Mouse (Mus musculus) limb, embryonic 15.5 days (tissue): ENCODE data around the gene Tpbg. TPM values are rescaled to one million over a fixed set of nuclear protein-coding genes. Genes with fewer than 3 reads are reported as not detected.
"Not testable (repeated sequence)": the region's sequence is repeated elsewhere in the genome, so short reads cannot be mapped to it uniquely, and the experiment has no call there.

Experiments used
- ATAC-seq: fragments of 200-750 bp; cut with Nextera tagmentation; 2 replicates; pipeline ENCODE4 v1.8.0; 2017; ENCODE audit warnings: low read depth, moderate TSS enrichment; ENCODE audit not compliant: insufficient number of reproducible peaks, low FRiP score, low TSS enrichment
- H3K27ac ChIP-seq: fragments of 300-500 bp; sonication (generic); 2 replicates; pipeline ENCODE4 v1.5.1; 2015; ENCODE audit warnings: moderate library complexity, mild to moderate bottlenecking, inconsistent platforms
- H3K27me3 ChIP-seq: fragments of 300-500 bp; sonication (generic); 2 replicates; pipeline ENCODE4 v1.6.1; 2015; ENCODE audit warnings: inconsistent platforms
- H3K36me3 ChIP-seq: fragments of 300-500 bp; sonication (generic); 2 replicates; pipeline ENCODE4 v1.6.1; 2015; ENCODE audit warnings: inconsistent platforms
- H3K4me1 ChIP-seq: fragments of 300-500 bp; sonication (generic); 2 replicates; pipeline ENCODE4 v1.6.1; 2015; ENCODE audit warnings: inconsistent platforms
- H3K4me2 ChIP-seq: fragments of 300-500 bp; sonication (generic); 2 replicates; pipeline ENCODE4 v1.6.1; 2015; ENCODE audit warnings: mild to moderate bottlenecking, inconsistent platforms
- H3K4me3 ChIP-seq: fragments of 300-500 bp; sonication (generic); 2 replicates; pipeline ENCODE4 v1.5.1; 2015; ENCODE audit warnings: mild to moderate bottlenecking, inconsistent platforms
- H3K9ac ChIP-seq: fragments of 300-500 bp; sonication (generic); 2 replicates; pipeline ENCODE4 v1.6.1; 2015; ENCODE audit warnings: inconsistent platforms
- H3K9me3 ChIP-seq: fragments of 300-500 bp; sonication (generic); 2 replicates; pipeline ENCODE4 v1.6.1; 2016; ENCODE audit warnings: inconsistent platforms
- WGBS: fragments of 180-500 bp; shearing (Covaris S2); methylation state at CpG from one replicate; pipeline ENCODE4 v1.1.7; 2015; 5-methylcytosine and 5-hydroxymethylcytosine counted together
- polyA plus RNA-seq: library from polyadenylated mRNA; unstranded; fragments of >200 nt; fragmentation: Nextera tagmentation; extraction: Ambion mirVana; gene quantifications from 2 replicates; pipeline ENCODE4 v1.2.1, GENCODE M21; 2015

Tpbg gene
- 16.5 and 20.8 TPM in 2 replicates for polyA plus RNA-seq

DNA sequence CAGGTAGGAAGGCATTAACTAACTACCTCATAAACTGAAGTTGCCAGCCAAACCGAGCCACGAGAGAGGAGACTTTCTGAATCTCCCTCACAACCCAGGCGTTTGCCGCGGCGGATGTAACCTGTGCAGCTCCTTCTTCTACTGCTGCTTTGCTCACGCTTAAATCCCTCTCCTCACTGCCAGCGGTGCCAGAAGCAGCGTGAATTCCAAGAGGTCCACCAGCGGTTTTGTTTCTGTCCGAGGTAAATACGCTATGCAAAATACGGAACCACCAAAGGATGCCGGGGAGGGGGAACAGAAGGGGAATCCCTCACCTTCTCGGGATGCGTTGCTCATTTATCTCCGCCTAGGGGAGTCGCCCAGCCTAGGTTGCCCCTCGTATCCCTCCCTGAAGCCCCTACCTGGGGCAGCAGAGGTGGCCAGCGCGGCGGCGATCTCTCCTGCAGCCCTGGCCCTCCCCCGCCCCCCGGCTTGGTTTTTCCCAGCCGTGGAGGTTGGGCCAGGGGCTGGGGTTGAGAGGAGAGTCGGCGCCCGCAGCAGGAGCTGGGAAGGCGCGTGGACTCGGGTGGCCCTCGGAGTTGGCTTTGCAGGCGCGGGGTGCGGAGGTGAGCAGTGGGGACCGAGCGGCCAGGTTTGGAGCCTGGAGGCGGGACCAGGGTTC is at the start of gene Tpbg:
TSS of gene Tpbg (plus strand) at position 30 of the 661 bp plus-strand sequence.
- Histone ChIP-seq H3K27ac (peak within 1 kb of the TSS; percentile 80), H3K9me3 (no peaks in the 10 kb centered on the region), H3K4me1 (peaks cover 14% of the 10 kb centered on the region), H3K27me3 (no peaks in the 10 kb centered on the region), H3K4me2 (peak within 1 kb of the TSS; percentile 93), H3K36me3 (no peaks in the 10 kb centered on the region), H3K4me3 (peak within 1 kb of the TSS; percentile 72), H3K9ac (peak within 1 kb of the TSS; percentile 29)
- WGBS, result under 1% methylated on average over 39 of the region's 39 CpGs
- ATAC-seq, result peak; percentile 77

DNA sequence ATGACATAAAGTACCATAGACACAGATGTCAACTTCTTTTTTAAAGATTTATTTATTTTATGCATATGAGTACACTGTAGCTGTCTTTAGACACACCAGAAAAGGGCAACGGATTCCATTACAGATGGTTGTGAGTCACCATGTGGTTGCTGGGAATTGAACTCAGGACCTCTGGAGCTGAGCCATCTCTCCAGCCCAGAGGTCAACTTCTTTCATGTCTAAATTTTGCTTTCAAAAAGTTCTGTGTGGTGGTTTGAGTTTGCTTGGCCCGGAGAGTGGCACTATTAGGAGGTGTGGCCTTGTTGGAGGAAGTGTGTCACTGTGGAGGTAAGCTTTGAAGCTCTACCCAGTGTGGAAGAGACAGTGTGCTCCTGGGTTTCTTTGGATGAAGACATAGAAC is 40.2 kb upstream of the Tpbg start:
- H3K9me3 ChIP-seq, H3K27ac ChIP-seq, H3K36me3 ChIP-seq, H3K27me3 ChIP-seq, H3K9ac ChIP-seq, H3K4me2 ChIP-seq, H3K4me3 ChIP-seq, ATAC-seq, H3K4me1 ChIP-seq: not testable (repeated sequence)
- 71% methylated on average over 2 of the region's 2 CpGs for WGBS

DNA sequence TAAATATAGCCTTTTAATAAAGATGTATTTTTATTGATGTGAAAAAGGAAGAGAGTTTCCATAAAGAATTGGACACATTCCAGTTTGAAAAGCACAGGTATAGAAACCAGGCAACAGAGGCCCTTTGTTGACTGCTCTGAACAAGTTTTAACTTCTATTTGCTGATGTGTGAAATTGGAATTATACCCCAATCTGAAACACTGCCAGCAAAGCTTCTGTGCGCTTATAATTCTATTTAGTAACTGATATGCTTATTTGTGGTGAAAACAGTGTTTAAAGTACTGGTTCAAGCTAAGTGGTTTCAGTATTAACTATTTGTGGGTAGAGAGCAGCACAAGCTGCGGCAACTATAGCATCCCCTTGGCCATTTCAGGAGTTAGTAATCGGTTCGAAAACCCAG is 39.6 kb upstream of the Tpbg start:
- Histone ChIP-seq H3K27ac (no peak overlapping the region), H3K27me3 (no peaks in the 10 kb centered on the region), H3K4me2 (no peak overlapping the region), H3K9me3 (no peaks in the 10 kb centered on the region), H3K4me1 (peaks cover 4% of the 10 kb centered on the region; the same call in 1 of the 2 replicates), H3K4me3 (no peak overlapping the region), H3K36me3 (no peaks in the 10 kb centered on the region), H3K9ac (no peak overlapping the region)
- no peak for ATAC-seq
- WGBS, result 78% methylated on average over 4 of the region's 4 CpGs

DNA sequence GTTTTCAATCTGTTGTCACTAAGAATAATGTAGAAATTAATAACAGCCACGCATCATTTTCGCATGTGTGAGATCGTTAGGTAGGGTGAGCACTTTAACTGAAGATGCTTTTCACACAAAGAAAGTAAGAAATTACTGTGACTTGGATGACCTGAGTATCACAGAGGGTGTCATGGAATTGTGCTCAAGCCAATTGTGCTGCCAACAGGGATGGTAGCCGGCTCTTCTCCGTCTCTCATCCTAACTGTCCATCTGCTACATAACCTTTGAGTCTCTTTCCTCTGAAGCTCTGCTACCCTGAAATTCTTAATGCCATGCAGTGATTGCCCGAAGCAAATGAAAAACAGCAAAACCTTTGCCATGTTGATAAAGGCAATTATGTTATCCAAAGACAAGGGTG is 35.8 kb upstream of the Tpbg start:
- H3K36me3 ChIP-seq, result no peaks in the 10 kb centered on the region
- H3K27me3 ChIP-seq, result no peaks in the 10 kb centered on the region
- H3K9me3 ChIP-seq, result no peaks in the 10 kb centered on the region
- H3K4me3 ChIP-seq, result no peak overlapping the region
- 84% methylated on average over 6 of the region's 6 CpGs for whole genome bisulfite sequencing
- no peak for ATAC-seq
- no peak overlapping the region for H3K27ac ChIP-seq
- no peak overlapping the region for H3K4me2 ChIP-seq
- H3K4me1 ChIP-seq, result no peaks in the 10 kb centered on the region
- H3K9ac ChIP-seq, result no peak overlapping the region

DNA sequence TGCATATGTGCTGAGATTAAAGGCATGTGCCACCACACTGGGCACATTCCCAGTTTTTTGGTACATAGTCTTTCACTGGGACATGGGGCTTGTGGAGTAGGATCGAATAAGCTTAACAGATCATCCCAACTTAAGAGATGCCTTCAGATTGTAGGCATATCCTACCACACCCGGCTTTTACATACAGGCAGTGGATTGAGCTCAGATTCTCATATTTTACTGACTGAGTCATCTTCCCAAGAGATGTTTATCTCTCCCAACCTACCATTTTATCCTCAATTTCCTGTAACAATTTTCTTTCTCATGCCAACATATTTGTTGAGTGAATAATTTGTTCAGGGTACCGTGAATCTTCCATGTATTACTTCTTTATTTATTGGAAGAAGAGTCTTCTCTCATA is 32.9 kb upstream of the Tpbg start:
- Histone ChIP-seq H3K36me3 (no peaks in the 10 kb centered on the region), H3K9ac (no peak overlapping the region), H3K4me2 (no peak overlapping the region), H3K4me1 (no peaks in the 10 kb centered on the region), H3K27ac (no peak overlapping the region), H3K27me3 (no peaks in the 10 kb centered on the region), H3K9me3 (no peaks in the 10 kb centered on the region), H3K4me3 (no peak overlapping the region)
- ATAC-seq, result no peak
- WGBS, result 66% methylated on average over 3 of the region's 3 CpGs

DNA sequence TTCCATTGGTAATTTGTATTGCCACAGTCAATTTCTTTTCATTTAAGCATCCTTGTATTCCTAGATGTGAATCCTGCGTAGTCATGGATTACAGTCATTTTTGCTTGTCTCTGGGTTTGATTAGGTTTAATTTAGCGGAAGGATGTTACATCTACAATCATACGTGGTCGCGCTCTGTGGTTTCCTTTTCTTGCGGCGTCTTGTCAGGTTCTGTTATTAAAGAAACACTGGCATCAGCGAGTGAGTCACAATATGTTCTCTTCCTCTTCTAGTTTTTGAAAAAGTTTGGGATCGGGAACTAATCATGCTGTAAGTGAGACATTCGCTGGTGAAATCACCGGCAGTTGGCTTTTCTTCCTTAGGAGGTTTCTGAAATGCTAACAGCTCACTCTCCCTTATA is 21.4 kb upstream of the Tpbg start:
- H3K27ac ChIP-seq, result no peak overlapping the region
- H3K4me1 ChIP-seq, result no peaks in the 10 kb centered on the region
- no peak overlapping the region for H3K4me2 ChIP-seq
- no peak for ATAC-seq
- no peak overlapping the region for H3K9ac ChIP-seq
- H3K9me3 ChIP-seq, result no peaks in the 10 kb centered on the region
- H3K36me3 ChIP-seq, result no peaks in the 10 kb centered on the region
- H3K4me3 ChIP-seq, result no peak overlapping the region
- H3K27me3 ChIP-seq, result no peaks in the 10 kb centered on the region
- WGBS, result 82% methylated on average over 11 of the region's 11 CpGs

DNA sequence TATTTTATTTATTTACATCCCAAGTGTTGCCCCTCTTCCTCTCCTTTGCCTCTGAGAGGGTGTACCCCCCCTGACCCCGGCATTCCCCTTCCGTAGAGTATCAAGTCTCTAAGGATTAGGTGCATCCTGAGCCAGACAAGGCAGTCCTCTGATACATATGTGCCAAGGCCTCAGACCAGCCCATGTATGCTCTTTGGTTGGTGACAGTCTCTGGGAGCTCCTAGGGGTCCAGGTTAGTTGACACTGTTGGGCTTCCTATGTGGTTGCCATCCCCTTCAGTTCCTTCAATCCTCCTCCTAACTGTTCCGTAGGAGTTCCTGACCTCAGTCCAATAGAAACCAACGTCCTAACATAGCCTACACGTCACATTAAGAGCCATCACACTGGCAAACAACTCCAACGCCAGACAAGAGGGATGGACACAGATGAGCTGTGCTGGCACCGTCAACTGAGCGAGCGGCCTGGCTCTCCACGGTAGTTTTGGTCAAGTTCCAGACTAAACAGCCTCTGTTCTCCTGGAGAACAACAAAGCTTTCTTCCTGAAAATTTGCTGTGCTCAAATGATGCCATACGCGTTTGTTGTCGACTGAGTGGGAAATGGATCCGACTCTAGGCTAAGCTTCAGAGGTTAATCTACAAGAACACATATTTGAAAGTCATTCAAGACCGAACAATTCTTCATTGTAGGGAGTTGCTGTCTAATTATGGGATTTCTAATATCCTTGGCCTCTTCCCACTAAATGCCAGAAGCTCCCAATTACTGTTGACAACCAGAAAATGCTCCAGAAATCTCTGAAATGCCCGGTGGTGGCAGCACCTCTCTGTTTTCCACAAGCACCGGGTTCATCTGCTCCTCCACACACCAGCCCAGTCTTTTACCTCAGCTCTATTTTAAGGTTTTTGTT is 6.4 kb upstream of the Tpbg start:
- no peaks in the 10 kb centered on the region for H3K4me1 ChIP-seq
- ATAC-seq, result no peak
- no peak overlapping the region for H3K4me2 ChIP-seq
- no peak overlapping the region for H3K27ac ChIP-seq
- H3K36me3 ChIP-seq, result no peaks in the 10 kb centered on the region
- H3K4me3 ChIP-seq, result no peak overlapping the region
- no peak overlapping the region for H3K9ac ChIP-seq
- no peaks in the 10 kb centered on the region for H3K9me3 ChIP-seq
- no peaks in the 10 kb centered on the region for H3K27me3 ChIP-seq
- WGBS, result 84% methylated on average over 17 of the region's 17 CpGs

DNA sequence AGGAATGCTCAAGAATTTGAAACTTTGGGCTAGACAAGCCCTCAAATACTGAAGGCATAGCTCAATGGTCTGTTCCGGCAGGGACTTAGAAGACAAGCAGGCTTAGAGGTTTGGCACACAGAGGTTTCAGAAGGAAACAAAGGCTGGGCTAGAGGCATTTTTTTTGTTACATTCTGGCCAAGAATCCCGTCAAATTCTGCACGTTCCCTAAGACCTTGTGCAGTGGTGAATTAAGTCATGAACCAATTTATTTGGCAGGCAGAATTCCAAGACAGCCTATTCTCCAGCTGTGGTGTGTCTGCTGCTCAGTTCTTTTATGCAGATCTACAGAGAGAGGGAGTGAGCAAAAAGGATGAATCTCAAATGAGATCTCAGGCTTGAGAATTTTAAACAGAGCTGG is 2.6 kb upstream of the Tpbg start:
- H3K27me3 ChIP-seq, result no peaks in the 10 kb centered on the region
- no peaks in the 10 kb centered on the region for H3K9me3 ChIP-seq
- H3K4me3 ChIP-seq, result no peak overlapping the region
- H3K9ac ChIP-seq, result no peak overlapping the region
- peaks cover 14% of the 10 kb centered on the region for H3K4me1 ChIP-seq
- H3K36me3 ChIP-seq, result no peaks in the 10 kb centered on the region
- no peak for ATAC-seq
- H3K4me2 ChIP-seq, result no peak overlapping the region
- H3K27ac ChIP-seq, result no peak overlapping the region
- WGBS, result 36% methylated on average over 3 of the region's 3 CpGs

DNA sequence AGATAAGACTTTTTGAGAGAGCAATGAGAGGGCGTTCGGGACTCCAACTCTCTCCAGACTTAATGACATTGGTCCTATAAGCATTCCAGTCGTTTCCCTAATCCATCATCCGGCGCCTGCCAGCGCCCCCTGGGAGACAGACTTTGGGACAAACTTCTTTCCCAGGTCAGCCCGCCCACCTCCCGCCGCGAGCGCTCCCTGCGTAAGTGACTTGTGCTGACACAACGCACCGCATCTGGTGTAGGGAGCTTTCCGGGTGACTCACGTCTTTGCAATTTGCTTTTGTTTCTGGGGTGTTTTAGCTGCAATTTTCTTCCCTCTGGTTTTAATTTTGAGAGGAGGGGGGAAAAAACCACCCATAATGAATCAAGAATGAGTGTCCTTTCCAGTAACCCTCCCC is 289 bp upstream of the Tpbg start:
- Histone ChIP-seq H3K9ac (no peak overlapping the region), H3K36me3 (no peaks in the 10 kb centered on the region), H3K27me3 (no peaks in the 10 kb centered on the region), H3K4me3 (peak overlapping the region; percentile 72), H3K4me1 (peaks cover 14% of the 10 kb centered on the region), H3K9me3 (no peaks in the 10 kb centered on the region), H3K27ac (peak overlapping the region; percentile 80), H3K4me2 (peak overlapping the region; percentile 93)
- under 1% methylated on average over 16 of the region's 16 CpGs for WGBS
- no peak for ATAC-seq

DNA sequence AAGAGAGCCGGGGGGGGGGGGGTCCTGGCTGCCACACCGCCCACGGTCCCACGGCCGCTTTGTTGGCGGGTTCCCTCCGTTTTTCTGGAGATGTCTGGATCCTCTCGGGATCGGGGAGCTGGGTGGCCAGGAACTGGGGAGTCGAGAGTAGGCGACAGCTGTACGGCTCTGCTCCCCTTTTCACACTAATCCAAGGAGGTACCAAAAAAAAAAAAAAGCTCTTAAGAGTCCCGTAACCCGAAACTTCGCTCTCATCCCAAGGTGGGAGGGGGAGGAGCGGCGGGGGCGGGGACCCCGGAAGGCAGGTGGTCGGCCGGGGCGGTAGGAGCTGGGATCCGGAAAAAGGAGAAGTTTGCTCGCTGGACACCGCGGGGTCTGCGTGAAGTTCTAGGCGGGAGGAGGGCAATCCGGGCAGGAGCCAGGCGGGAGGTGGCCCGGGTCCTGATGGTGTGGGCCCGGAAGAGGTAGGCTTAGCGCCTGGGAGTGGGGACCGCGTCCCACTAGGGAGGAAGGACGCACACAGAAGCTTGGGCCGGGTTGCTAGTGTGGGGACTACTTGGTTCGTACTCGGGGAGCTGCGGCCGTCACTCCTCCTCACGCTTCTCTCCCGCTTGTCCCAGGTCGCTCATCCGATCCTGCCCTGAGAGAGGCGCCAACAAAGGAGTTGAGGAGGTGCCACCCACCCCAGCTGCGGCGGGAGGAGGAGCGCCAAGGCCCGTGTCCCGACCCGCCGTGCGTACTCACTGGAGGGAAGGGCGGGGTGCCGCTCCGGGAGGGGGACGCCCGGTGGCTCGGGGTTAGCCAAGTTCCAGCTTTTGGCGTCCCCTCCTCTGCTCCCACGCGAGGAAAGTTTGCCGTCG is 1.1 kb downstream of the Tpbg start:
- peak overlapping the region; percentile 72 for H3K4me3 ChIP-seq
- no peaks in the 10 kb centered on the region for H3K9me3 ChIP-seq
- H3K9ac ChIP-seq, result peak overlapping the region; percentile 29
- peaks cover 14% of the 10 kb centered on the region for H3K4me1 ChIP-seq
- peak overlapping the region; percentile 93 for H3K4me2 ChIP-seq
- peaks cover 4% of the 10 kb centered on the region; the same call in 1 of the 2 replicates for H3K36me3 ChIP-seq
- no peaks in the 10 kb centered on the region for H3K27me3 ChIP-seq
- ATAC-seq, result peak; percentile 70
- H3K27ac ChIP-seq, result peak overlapping the region; percentile 80
- under 1% methylated on average over 63 of the region's 65 CpGs for WGBS

DNA sequence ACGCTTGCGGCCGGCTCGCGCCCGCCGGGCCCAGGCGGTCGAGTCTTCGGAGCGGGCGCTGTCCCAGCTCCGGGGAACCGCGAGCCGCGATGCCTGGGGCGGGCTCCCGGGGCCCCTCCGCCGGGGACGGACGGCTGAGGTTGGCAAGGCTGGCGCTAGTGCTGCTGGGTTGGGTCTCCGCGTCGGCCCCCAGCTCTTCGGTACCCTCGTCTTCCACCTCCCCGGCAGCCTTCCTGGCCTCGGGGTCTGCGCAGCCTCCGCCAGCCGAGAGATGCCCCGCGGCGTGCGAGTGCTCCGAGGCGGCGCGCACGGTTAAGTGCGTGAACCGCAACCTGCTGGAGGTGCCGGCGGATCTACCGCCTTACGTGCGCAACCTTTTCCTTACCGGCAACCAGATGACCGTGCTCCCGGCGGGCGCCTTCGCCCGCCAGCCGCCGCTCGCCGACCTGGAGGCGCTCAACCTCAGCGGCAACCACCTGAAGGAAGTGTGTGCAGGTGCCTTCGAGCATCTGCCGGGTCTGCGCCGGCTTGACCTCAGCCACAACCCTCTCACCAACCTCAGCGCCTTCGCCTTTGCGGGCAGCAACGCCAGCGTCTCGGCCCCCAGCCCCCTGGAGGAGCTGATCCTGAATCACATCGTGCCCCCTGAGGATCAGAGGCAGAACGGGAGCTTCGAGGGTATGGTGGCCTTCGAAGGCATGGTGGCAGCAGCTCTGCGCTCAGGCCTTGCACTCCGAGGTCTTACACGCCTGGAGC is 1.9 kb downstream of the Tpbg start:
- Histone ChIP-seq H3K9ac (peak overlapping the region; percentile 29), H3K4me3 (peak overlapping the region; percentile 72), H3K4me2 (peak overlapping the region; percentile 93), H3K27me3 (no peaks in the 10 kb centered on the region), H3K36me3 (peaks cover 8% of the 10 kb centered on the region; the same call in 1 of the 2 replicates), H3K9me3 (no peaks in the 10 kb centered on the region), H3K27ac (peak overlapping the region; percentile 80), H3K4me1 (peaks cover 14% of the 10 kb centered on the region)
- no peak for ATAC-seq
- 3% methylated on average over 79 of the region's 80 CpGs for WGBS
